Mouse (Mus musculus) brown adipose tissue, adult 24 weeks (tissue): Measurements from ENCODE around the gene Ppa1. TPM values are rescaled to one million over a fixed set of nuclear protein-coding genes. Genes with fewer than 3 reads are reported as not detected.
"Not testable (repeated sequence)": the region's sequence is repeated elsewhere in the genome, so short reads cannot be mapped to it uniquely, and the experiment has no call there.

Source experiments
- H3K27ac ChIP-seq: fragments of 200-500 bp; replicated peaks from 2 replicates; pipeline ENCODE4 v1.5.1; 2012; ENCODE audit warnings: low read depth, mild to moderate bottlenecking, low read length
- H3K4me1 ChIP-seq: fragments of 200-500 bp; 2 replicates; pipeline ENCODE4 v1.6.1; 2012; ENCODE audit warnings: low read length, mixed read lengths; ENCODE audit not compliant: control insufficient read depth, insufficient read depth, insufficient read length
- H3K4me3 ChIP-seq: fragments of 200-500 bp; 2 replicates; pipeline ENCODE4 v1.5.1; 2012; ENCODE audit warnings: low read depth, mild to moderate bottlenecking, low read length, moderate library complexity; ENCODE audit not compliant: insufficient read depth
- polyA plus RNA-seq: library from polyadenylated mRNA; stranded (reverse); fragments of >200 nt; gene quantifications from 2 replicates; pipeline ENCODE4 v1.2.4, GENCODE M21; 2012; ENCODE audit not compliant: missing spikeins, insufficient read depth, insufficient read length

Gene Ppa1
- 159 and 188 TPM in 2 replicates for polyA plus RNA-seq

GRCm38 (mm10) chr10:61647790-61648736 lies at the start of gene Ppa1:
Gene Ppa1 (plus strand): TSS chr10:61648552.
- Histone ChIP-seq H3K4me3 (peak within 1 kb of the TSS; percentile 81), H3K27ac (peak within 1 kb of the TSS; percentile 70), H3K4me1 (no peaks in the 10 kb centered on the region)

- no peaks in the 10 kb centered on the region for H3K4me1 ChIP-seq
- no peak overlapping the region for H3K27ac ChIP-seq
- no peak overlapping the region for H3K4me3 ChIP-seq
These were observed 48.7 kb upstream of the Ppa1 start for GRCm38 (mm10) chr10:61599556-61600114.

DNA sequence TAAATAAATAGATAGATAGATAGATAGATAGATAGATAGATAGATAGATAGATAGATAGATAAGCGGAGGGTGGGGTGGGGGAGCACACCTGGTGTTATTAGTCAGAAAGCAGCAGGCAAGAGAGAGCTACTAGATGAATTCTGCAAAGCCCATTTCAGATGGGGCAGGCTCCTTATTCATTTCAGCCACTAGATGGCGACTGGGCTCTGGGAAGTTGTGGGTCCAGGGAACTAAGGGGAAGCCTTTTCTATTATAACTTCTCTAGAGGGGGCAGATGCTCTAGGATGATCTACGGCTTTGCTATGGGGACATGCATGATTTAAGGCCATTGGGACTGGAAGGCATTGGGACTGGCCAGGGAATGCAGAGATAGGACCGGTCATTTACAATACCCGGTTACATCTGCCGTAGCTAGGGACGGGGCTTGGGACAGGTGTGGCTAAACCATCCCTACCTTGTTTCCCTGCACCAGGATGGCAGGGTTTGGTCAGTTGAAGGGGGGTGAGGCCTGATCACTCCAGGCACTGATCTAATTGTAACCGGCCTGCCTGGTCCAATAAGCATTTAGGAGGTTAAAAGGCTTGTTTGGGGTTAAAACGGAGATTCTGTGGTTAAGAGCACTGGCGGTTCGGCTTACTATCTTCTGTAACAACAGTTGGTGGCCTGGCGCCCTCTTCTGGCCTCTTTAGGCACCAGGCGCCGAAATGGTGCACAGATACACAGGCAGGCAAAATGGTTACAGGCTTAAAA lies 45.9 kb upstream of the Ppa1 start:
- Histone ChIP-seq H3K4me1 (no peaks in the 10 kb centered on the region), H3K27ac (no peak overlapping the region), H3K4me3 (no peak overlapping the region)

- no peaks in the 10 kb centered on the region for H3K4me1 ChIP-seq
- H3K27ac ChIP-seq: no peak overlapping the region
- H3K4me3 ChIP-seq: no peak overlapping the region
These were observed 43.8 kb upstream of the Ppa1 start for GRCm38 (mm10) chr10:61604376-61605065.

DNA sequence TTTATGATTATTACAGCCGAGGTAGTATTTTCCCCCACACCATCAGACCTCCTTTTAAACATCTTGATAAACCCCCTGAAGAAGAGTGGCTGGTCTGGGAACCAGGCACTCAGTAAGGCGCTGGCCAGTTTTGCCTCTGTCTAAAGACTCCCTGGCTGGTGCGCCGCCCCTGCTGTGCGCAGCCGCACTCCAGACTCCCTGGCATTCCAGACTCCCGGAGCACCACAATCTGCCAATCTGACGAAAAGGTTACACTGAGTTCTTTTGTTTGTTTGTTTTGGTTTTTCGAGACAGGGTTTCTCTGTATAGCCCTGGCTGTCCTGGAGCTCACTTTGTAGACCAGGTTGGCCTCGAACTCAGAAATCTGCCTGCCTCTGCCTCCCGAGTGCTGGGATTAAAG lies 43.0 kb upstream of the Ppa1 start:
- not testable (repeated sequence) for H3K27ac ChIP-seq, H3K4me1 ChIP-seq, H3K4me3 ChIP-seq

- Histone ChIP-seq H3K4me3 (no peak overlapping the region), H3K4me1 (no peaks in the 10 kb centered on the region), H3K27ac (no peak overlapping the region)
These were observed 42.5 kb upstream of the Ppa1 start for GRCm38 (mm10) chr10:61605851-61606250.

DNA sequence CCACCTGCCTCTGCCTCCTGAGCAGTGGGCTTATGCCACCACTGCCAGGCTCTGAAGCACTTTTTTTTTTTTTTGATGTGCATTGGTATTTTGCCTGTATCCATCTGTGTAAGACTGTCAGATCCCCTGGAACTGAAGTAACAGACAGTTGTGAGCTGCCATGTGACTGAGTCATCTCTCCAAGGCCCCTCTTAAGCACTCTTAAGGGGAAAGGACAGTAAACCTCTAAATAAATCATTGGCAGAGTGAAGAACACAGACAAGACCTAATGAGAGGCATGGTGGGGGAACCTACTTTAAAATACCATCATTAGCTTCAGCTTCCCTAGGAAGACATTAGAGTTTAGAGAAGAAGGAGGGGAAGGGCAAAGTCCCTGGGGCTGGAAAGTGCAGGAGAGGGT lies 40.1 kb upstream of the Ppa1 start:
- Histone ChIP-seq H3K4me3 (no peak overlapping the region), H3K4me1 (no peaks in the 10 kb centered on the region), H3K27ac (no peak overlapping the region)

GRCm38 (mm10) chr10:61610650-61611235 lies 37.6 kb upstream of the Ppa1 start:
- Histone ChIP-seq H3K27ac (no peak overlapping the region), H3K4me1 (no peaks in the 10 kb centered on the region)

DNA sequence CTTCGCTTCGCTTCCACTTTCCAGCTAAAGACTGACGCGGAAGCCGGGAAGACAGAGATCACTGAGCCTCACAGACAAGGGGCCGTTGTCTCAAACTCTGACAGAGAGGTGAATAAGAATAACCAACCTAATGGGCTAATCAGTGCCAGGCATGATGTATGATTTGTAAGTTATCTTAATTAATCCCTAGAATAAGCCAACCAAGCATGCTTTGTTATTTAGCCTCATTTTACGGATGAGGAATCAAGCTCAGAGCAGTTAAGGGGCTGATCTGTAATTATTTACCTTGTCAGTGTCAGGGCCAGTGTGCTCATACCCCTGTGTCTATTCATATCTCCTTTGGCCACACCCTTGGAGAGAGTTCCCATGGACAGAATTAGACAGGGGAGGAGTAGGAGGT lies 34.0 kb upstream of the Ppa1 start:
- Histone ChIP-seq H3K27ac (no peak overlapping the region), H3K4me1 (no peaks in the 10 kb centered on the region), H3K4me3 (no peak overlapping the region)

More at GRCm38 (mm10) chr10:61610650-61611235, 37.6 kb upstream of the Ppa1 start:
- no peak overlapping the region for H3K4me3 ChIP-seq

GRCm38 (mm10) chr10:61618528-61618927 lies 29.8 kb upstream of the Ppa1 start:
- H3K4me3 ChIP-seq: no peak overlapping the region
- no peak overlapping the region for H3K27ac ChIP-seq
- H3K4me1 ChIP-seq: no peaks in the 10 kb centered on the region; the same call in 1 of the 2 replicates

- H3K4me1 ChIP-seq: peaks cover 11% of the 10 kb centered on the region
- no peak overlapping the region; the same call in 1 of the 2 replicates for H3K27ac ChIP-seq
- H3K4me3 ChIP-seq: no peak overlapping the region
These were observed 26.7 kb upstream of the Ppa1 start for GRCm38 (mm10) chr10:61621681-61622080.

DNA sequence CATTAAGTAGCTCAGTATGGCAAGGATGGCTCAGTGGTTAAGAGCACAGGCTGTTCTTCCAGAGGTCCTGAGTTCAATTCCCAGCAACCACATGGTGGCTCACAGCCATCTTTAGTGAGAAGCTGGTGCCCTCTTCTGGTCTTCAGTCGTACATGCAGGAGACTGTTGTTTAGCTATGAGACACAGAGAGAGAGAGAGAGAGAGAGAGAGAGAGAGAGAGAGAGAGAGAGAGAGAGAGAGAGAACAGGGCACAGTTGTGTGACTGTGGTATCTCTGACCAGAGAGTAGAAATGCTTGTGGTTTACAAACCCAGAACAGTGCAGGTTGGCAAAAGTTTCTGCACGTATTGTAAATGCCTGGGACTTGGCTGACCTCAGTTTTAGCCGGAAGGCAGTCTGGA lies 24.5 kb upstream of the Ppa1 start:
- H3K27ac ChIP-seq, H3K4me3 ChIP-seq: not testable (repeated sequence)
- H3K4me1 ChIP-seq: peaks cover 19% of the 10 kb centered on the region

DNA sequence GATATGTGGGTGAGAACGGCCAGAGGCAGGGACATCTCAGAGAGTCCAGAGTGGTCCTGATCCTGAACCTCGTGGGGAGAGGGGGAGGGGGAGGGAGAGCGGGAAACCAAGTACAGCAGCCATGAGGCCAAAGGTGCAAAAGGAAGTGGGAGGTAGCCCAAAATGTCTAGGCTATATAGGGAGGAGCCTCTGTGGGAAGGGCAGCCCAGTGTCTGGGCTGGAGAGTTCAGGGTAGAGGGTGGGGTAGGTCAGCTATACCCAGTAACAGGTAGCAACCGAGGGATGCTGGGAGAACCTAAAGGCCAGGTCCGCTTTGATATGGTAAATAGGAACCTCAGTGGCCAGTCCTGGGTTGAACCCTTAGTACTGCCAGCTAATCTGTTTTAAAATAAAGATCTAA lies 23.6 kb upstream of the Ppa1 start:
- no peak overlapping the region for H3K4me3 ChIP-seq
- peaks cover 19% of the 10 kb centered on the region for H3K4me1 ChIP-seq
- no peak overlapping the region for H3K27ac ChIP-seq

GRCm38 (mm10) chr10:61625381-61626257 lies 22.7 kb upstream of the Ppa1 start:
- H3K4me1 ChIP-seq: peaks cover 19% of the 10 kb centered on the region
- peak overlapping the region; percentile 40 for H3K4me3 ChIP-seq
- H3K27ac ChIP-seq: no peak overlapping the region
